Mouse (Mus musculus) E14TG2a.4 (cell line): ENCODE results near the gene Pars2.

Experiments used
- H3K27me3 ChIP-seq: 2 replicates; pipeline ENCODE4 v1.6.1; 2014; ENCODE audit warnings: low read length, control low read depth; ENCODE audit not compliant: insufficient read depth
- H3K36me3 ChIP-seq: 2 replicates; pipeline ENCODE4 v1.6.1; 2014; ENCODE audit warnings: low read length, control low read depth; ENCODE audit not compliant: insufficient read depth
- H3K4me1 ChIP-seq: replicated peaks from 2 replicates; pipeline ENCODE4 v1.6.1; 2014; ENCODE audit warnings: low read depth, low read length, control low read depth
- H3K4me3 ChIP-seq: replicated peaks from 2 replicates; pipeline ENCODE4 v1.5.1; 2014; ENCODE audit warnings: mild to moderate bottlenecking, low read length
- H3K9me3 ChIP-seq: 2 replicates; pipeline ENCODE4 v1.6.1; 2014; ENCODE audit warnings: low read length, control low read depth
- CTCF ChIP-seq: conservative IDR thresholded peaks from 2 replicates; pipeline ENCODE4 v1.5.1; 2014; ENCODE audit warnings: low read length
- NANOG ChIP-seq: IDR thresholded peaks from 2 replicates; pipeline ENCODE4 v1.6.1; 2014; ENCODE audit warnings: borderline replicate concordance, low read length, mixed read lengths
- POU5F1 ChIP-seq: IDR thresholded peaks from 2 replicates; pipeline ENCODE4 v1.6.1; 2014; ENCODE audit warnings: low read length, borderline replicate concordance

Pars2 gene

GRCm38 (mm10) chr4:106650833-106651527, at the start of gene Pars2:
TSS of gene Pars2 (plus strand) at chr4:106651069.
- no peak for TF ChIP-seq CTCF
- no peak for TF ChIP-seq NANOG
- TF ChIP-seq POU5F1 = no peak
- H3K36me3 ChIP-seq = peaks cover 34% of the 10 kb centered on the region
- H3K4me1 ChIP-seq = peaks cover 59% of the 10 kb centered on the region
- 0 out of 2 replicates have a peak, but pooled peaks cover 3% of the 10 kb centered on the region for H3K27me3 ChIP-seq
- H3K4me3 ChIP-seq = peak within 1 kb of the TSS; percentile 91
- no peaks in the 10 kb centered on the region for H3K9me3 ChIP-seq

- H3K4me3 ChIP-seq = peak overlapping the region; percentile 37; the same call in 1 of the 2 replicates
- H3K27me3 ChIP-seq = no peaks in the 10 kb centered on the region
- TF ChIP-seq NANOG = no peak
- no peak for TF ChIP-seq POU5F1
- TF ChIP-seq CTCF = no peak
- no peaks in the 10 kb centered on the region; the same call in 1 of the 2 replicates for H3K4me1 ChIP-seq
- no peaks in the 10 kb centered on the region for H3K9me3 ChIP-seq
- H3K36me3 ChIP-seq = no peaks in the 10 kb centered on the region
These were observed 44.0 kb upstream of the Pars2 start for GRCm38 (mm10) chr4:106606639-106607554.

- H3K9me3 ChIP-seq = no peaks in the 10 kb centered on the region
- TF ChIP-seq POU5F1 (no peak), NANOG (no peak), CTCF (no peak)
- no peak overlapping the region for H3K4me3 ChIP-seq
- no peaks in the 10 kb centered on the region for H3K27me3 ChIP-seq
- peaks cover 6% of the 10 kb centered on the region for H3K4me1 ChIP-seq
- H3K36me3 ChIP-seq = no peaks in the 10 kb centered on the region
These were observed 43.0 kb upstream of the Pars2 start for GRCm38 (mm10) chr4:106607905-106608304.

- peak overlapping the region; percentile 5 for H3K4me3 ChIP-seq
- no peaks in the 10 kb centered on the region for H3K9me3 ChIP-seq
- H3K27me3 ChIP-seq = no peaks in the 10 kb centered on the region
- TF ChIP-seq NANOG (no peak), CTCF (no peak), POU5F1 (no peak)
- H3K36me3 ChIP-seq = no peaks in the 10 kb centered on the region
- H3K4me1 ChIP-seq = peaks cover 56% of the 10 kb centered on the region
These were observed 37.8 kb upstream of the Pars2 start for GRCm38 (mm10) chr4:106613105-106613504.

GRCm38 (mm10) chr4:106613560-106613959, 37.3 kb upstream of the Pars2 start:
- no peaks in the 10 kb centered on the region for H3K9me3 ChIP-seq
- H3K4me1 ChIP-seq = peaks cover 56% of the 10 kb centered on the region
- no peaks in the 10 kb centered on the region for H3K27me3 ChIP-seq
- no peaks in the 10 kb centered on the region for H3K36me3 ChIP-seq
- no peak for TF ChIP-seq CTCF
- TF ChIP-seq NANOG = no peak
- no peak for TF ChIP-seq POU5F1
- H3K4me3 ChIP-seq = peak overlapping the region; percentile 5

GRCm38 (mm10) chr4:106614180-106614797, 36.6 kb upstream of the Pars2 start:
- no peaks in the 10 kb centered on the region for H3K36me3 ChIP-seq
- H3K4me1 ChIP-seq = peaks cover 56% of the 10 kb centered on the region
- peak overlapping the region; percentile 61; the same call in 1 of the 2 replicates for H3K4me3 ChIP-seq
- no peaks in the 10 kb centered on the region for H3K27me3 ChIP-seq
- H3K9me3 ChIP-seq = no peaks in the 10 kb centered on the region
- TF ChIP-seq CTCF (peak; percentile 92), POU5F1 (no peak)

- TF ChIP-seq NANOG (no peak), CTCF (no peak)
- Histone ChIP-seq H3K9me3 (no peaks in the 10 kb centered on the region), H3K4me1 (peaks cover 56% of the 10 kb centered on the region), H3K27me3 (no peaks in the 10 kb centered on the region), H3K36me3 (no peaks in the 10 kb centered on the region), H3K4me3 (peak overlapping the region; percentile 61; the same call in 1 of the 2 replicates)
These were observed 36.0 kb upstream of the Pars2 start for GRCm38 (mm10) chr4:106614881-106615280.

- peaks cover 60% of the 10 kb centered on the region for H3K4me1 ChIP-seq
- peak overlapping the region; percentile 61 for H3K4me3 ChIP-seq
- no peaks in the 10 kb centered on the region for H3K9me3 ChIP-seq
- H3K36me3 ChIP-seq = no peaks in the 10 kb centered on the region
- H3K27me3 ChIP-seq = no peaks in the 10 kb centered on the region
- TF ChIP-seq POU5F1 = no peak
- no peak for TF ChIP-seq NANOG
- no peak for TF ChIP-seq CTCF
These were observed 35.2 kb upstream of the Pars2 start for GRCm38 (mm10) chr4:106615637-106616036.
